Mouse (Mus musculus) bone marrow, adult 2 months (tissue): Measurements from ENCODE around the gene Stoml2. TPM values are rescaled to one million over a fixed set of nuclear protein-coding genes. Genes with fewer than 3 reads are reported as not detected.
"Not testable (repeated sequence)": the region's sequence is repeated elsewhere in the genome, so short reads cannot be mapped to it uniquely, and the experiment has no call there.

Experiments
- H3K27ac ChIP-seq: fragments of 200-500 bp; 2 replicates; pipeline ENCODE4 v1.5.1; 2012; ENCODE audit warnings: low read depth, mild to moderate bottlenecking, control low read depth, inconsistent platforms, low read length; ENCODE audit not compliant: control insufficient read depth, poor library complexity, insufficient read depth
- H3K4me1 ChIP-seq: fragments of 200-500 bp; 2 replicates; pipeline ENCODE4 v1.6.1; 2011; ENCODE audit warnings: low read length; ENCODE audit not compliant: control insufficient read depth, insufficient read depth
- H3K4me3 ChIP-seq: fragments of 200-500 bp; replicated peaks from 2 replicates; pipeline ENCODE3; 2011; ENCODE audit warnings: mild to moderate bottlenecking, low read depth, low read length, control low read depth; ENCODE audit not compliant: control insufficient read depth
- CTCF ChIP-seq: fragments of 200-500 bp; IDR thresholded peaks from 2 replicates; pipeline ENCODE4 v1.5.1; 2011; ENCODE audit warnings: low read length, control low read depth; ENCODE audit not compliant: control insufficient read depth, insufficient read depth
- POLR2A ChIP-seq: fragments of 200-500 bp; IDR thresholded peaks from 2 replicates; pipeline ENCODE4 v1.6.1; 2011; ENCODE audit warnings: low read depth, mild to moderate bottlenecking, control low read depth, low read length, borderline replicate concordance; ENCODE audit not compliant: control insufficient read depth
- WGBS: fragments of 180-500 bp; shearing (Covaris S2); methylation state at CpG from one replicate; pipeline ENCODE4 v1.1.7; 2018; 5-methylcytosine and 5-hydroxymethylcytosine counted together
- polyA plus RNA-seq: library from polyadenylated mRNA; stranded (reverse); fragments of >200 nt; gene quantifications from 2 replicates; pipeline ENCODE4 v1.2.4, GENCODE M21; 2011; ENCODE audit warnings: low replicate concordance; ENCODE audit not compliant: missing spikeins, insufficient read depth, insufficient read length

Gene Stoml2
- polyA plus RNA-seq, 1 experiment = 48.4 TPM

GRCm38 (mm10) chr4:43001272-43001671 lies 30.2 kb downstream of the Stoml2 start:
- no peak overlapping the region for H3K4me3 ChIP-seq
- WGBS = 81% methylated on average over 2 of the region's 2 CpGs
- H3K27ac ChIP-seq = no peak overlapping the region
- H3K4me1 ChIP-seq = no peaks in the 10 kb centered on the region; the same call in 1 of the 2 replicates
- TF ChIP-seq POLR2A (no peak), CTCF (no peak)

DNA sequence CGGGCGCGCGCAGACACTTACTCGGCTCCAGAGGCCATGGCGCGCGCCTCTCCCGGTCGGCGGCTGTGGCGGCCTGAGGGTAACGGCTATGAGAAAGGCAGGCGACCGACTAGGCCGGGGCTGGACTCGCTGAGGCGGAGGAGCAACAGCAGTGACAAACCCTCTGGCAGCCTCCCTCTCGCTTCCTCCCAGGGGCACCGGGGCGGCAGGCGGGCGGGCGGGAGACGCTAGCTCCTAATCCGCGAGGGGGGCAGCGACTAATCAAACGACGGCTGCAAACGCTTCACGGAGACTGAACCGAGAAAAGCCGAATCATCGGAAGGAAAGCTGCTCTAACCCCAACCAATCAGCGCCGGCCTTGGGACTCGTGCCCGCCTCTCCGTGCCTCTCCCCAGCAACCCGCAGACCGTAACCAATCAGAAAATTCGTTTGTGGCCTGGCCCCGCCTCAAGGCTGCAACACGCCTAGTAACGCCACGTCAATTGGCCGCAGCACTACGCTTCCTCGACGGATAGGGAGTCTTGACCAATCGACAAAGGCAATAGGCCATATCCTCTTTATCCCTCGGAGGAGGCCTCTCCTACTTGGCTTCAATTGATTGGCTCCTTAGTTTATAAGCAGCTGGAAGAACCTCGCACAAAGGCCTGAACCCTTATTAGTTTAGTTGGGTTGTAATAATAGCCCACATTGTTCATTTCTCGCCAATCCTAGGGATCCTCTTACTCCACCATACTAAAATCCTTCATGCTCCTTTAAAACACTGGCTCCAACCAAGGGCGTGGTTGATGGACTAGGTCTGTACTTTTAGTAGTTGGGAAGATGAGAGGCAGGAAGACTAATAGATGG lies 31.1 kb downstream of the Stoml2 start, which contains the start of gene Vcp:
Gene Vcp (minus strand): TSS at position 367 of the 846 bp plus-strand sequence.
- not testable (repeated sequence) for H3K4me1 ChIP-seq
- H3K27ac ChIP-seq = peak within 1 kb of the TSS; percentile 95
- WGBS = 1% methylated on average over 56 of the region's 56 CpGs
- peak; percentile 9; the same call in 1 of the 2 replicates for TF ChIP-seq POLR2A
- H3K4me3 ChIP-seq = peak within 1 kb of the TSS; percentile 99

- WGBS = 1% methylated on average over 51 of the region's 51 CpGs
- Histone ChIP-seq H3K27ac (peak overlapping the region; percentile 95), H3K4me3 (peak overlapping the region; percentile 99), H3K4me1 (no peaks in the 10 kb centered on the region; the same call in 1 of the 2 replicates)
- TF ChIP-seq CTCF (no peak; the same call in 1 of the 2 replicates), POLR2A (peak; percentile 47; the same call in 1 of the 2 replicates)
Measured at GRCm38 (mm10) chr4:42999451-43000140, 31.9 kb downstream of the Stoml2 start.

DNA sequence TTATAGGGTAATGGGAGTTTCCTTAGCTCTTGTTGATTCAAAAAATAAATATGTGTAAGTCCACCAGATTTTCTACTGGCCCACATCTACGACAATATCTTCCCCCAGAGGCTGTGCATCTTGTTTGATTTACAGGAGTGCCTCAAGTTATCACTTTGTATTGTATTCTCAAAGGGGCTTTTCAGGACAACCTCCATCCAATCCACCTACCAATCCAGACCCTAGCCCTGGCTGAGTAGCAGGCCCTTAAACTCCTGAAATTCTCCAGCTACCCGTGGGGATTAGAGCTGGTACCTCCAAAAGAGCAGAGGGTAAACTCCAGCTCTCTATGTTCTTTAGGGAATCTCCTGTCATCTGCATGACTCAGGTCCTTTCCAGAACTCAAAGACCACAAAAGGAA lies 33.5 kb downstream of the Stoml2 start:
- Histone ChIP-seq H3K27ac (no peak overlapping the region), H3K4me3 (no peak overlapping the region), H3K4me1 (no peaks in the 10 kb centered on the region; the same call in 1 of the 2 replicates)
- 34% methylated on average over 2 of the region's 2 CpGs for WGBS
- TF ChIP-seq POLR2A (no peak), CTCF (no peak)

GRCm38 (mm10) chr4:42988296-42988695 lies 43.2 kb downstream of the Stoml2 start:
- TF ChIP-seq POLR2A (no peak), CTCF (no peak)
- no peaks in the 10 kb centered on the region for H3K4me1 ChIP-seq
- WGBS = 81% methylated on average over 1 of the region's 1 CpGs
- no peak overlapping the region for H3K4me3 ChIP-seq
- no peak overlapping the region for H3K27ac ChIP-seq

DNA sequence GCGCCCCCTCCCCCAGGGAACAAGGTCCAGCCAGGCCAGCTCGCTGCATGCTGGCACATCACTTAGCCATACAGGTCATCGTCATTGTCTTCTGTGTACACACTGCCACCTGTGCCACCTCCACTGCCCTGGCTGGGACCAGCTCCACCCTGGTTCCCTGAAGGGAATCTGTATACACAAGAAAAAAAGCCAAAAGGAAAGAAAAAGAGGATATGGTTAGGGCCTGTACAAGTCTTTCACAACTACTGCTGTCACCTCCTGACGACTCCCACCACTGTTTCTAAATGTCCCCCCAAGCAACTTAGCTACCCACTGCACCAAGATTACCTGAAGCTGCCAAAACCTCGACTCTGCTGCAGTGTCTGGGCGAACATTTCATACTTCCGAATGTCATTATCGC lies 51.0 kb downstream of the Stoml2 start:
- WGBS = 68% methylated on average over 8 of the region's 8 CpGs
- H3K4me3 ChIP-seq, H3K27ac ChIP-seq, H3K4me1 ChIP-seq: not testable (repeated sequence)

DNA sequence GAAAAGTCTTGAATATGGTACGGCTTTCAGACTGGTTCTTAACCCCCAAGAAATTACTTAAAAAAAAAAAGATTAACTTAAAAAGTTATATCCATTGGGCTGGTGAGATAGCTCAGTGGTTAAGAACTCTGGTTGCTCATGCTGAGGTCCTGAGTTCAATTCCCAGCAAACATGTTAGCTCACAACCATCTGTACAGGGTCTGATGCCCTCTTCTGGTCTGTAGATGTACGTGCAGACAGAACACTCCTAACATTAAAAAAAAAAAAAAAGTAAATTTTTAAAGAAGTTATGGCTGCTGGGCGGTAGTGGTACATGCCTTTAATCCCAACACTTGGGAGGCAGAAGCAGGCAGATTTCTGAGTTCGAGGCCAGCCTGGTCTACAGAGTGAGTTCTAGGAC lies 53.4 kb downstream of the Stoml2 start:
- Histone ChIP-seq H3K4me3 (no peak overlapping the region), H3K4me1 (no peaks in the 10 kb centered on the region), H3K27ac (no peak overlapping the region)
- WGBS = 81% methylated on average over 4 of the region's 4 CpGs
- TF ChIP-seq POLR2A = no peak
- no peak for TF ChIP-seq CTCF

Other genes starting within 250 kb of the Stoml2 start
- 0.45 and 0.84 TPM in 2 replicates for gene Fam205a1, start 177.8 kb downstream of the Stoml2 start, polyA plus RNA-seq
- not detected in 2 replicates for gene Gm12394, start 174.9 kb downstream of the Stoml2 start, polyA plus RNA-seq
- gene Fam205c, start 157.5 kb downstream of the Stoml2 start, polyA plus RNA-seq = not detected in 2 replicates
- gene Phf24, start 115.0 kb downstream of the Stoml2 start, polyA plus RNA-seq = not detected in 2 replicates
- gene Dnajb5, start 81.9 kb downstream of the Stoml2 start, polyA plus RNA-seq = 2.1 and 2.8 TPM in 2 replicates
- not detected in 2 replicates for gene 1700022I11Rik, start 62.1 kb downstream of the Stoml2 start, polyA plus RNA-seq
- gene Vcp, start 31.2 kb downstream of the Stoml2 start, polyA plus RNA-seq = 57.6 and 93.9 TPM in 2 replicates
- 12.8 and 19.0 TPM in 2 replicates for gene Fancg, start 21.2 kb downstream of the Stoml2 start, polyA plus RNA-seq
- 14.7 and 23.6 TPM in 2 replicates for gene Pigo, start 5.9 kb downstream of the Stoml2 start, polyA plus RNA-seq
- gene Fam214b, start 14.5 kb upstream of the Stoml2 start, polyA plus RNA-seq = 46.2 and 77.6 TPM in 2 replicates
- gene Unc13b, start 27.2 kb upstream of the Stoml2 start, polyA plus RNA-seq = 0.61 and 3.8 TPM in 2 replicates
- not detected in 2 replicates for gene Atp8b5, start 235.4 kb upstream of the Stoml2 start, polyA plus RNA-seq